Mouse (Mus musculus): ENCODE data around the gene Tekt1. TPM values are rescaled to one million over a fixed set of nuclear protein-coding genes. Genes with fewer than 3 reads are reported as not detected.

Gene Tekt1
- total RNA-seq, 2 experiments from 2014 or later, result not detected

GRCm38 (mm10) chr11:72393243-72393642, 31.0 kb upstream of the Tekt1 start:
- no peak for ATAC-seq (replicated peaks; ENCODE audit: low FRiP score, poor library complexity, severe bottlenecking)

- ATAC-seq (replicated peaks; ENCODE audit: low FRiP score, poor library complexity, severe bottlenecking), result no peak
Observed at GRCm38 (mm10) chr11:72391181-72391580, 28.9 kb upstream of the Tekt1 start.

- ATAC-seq (replicated peaks; ENCODE audit: low FRiP score, poor library complexity, severe bottlenecking), result no peak
Observed at GRCm38 (mm10) chr11:72389407-72390142, 27.3 kb upstream of the Tekt1 start.

- ATAC-seq (replicated peaks; ENCODE audit: low FRiP score, poor library complexity, severe bottlenecking), result no peak
Observed at GRCm38 (mm10) chr11:72388113-72388529, 25.9 kb upstream of the Tekt1 start.

DNA sequence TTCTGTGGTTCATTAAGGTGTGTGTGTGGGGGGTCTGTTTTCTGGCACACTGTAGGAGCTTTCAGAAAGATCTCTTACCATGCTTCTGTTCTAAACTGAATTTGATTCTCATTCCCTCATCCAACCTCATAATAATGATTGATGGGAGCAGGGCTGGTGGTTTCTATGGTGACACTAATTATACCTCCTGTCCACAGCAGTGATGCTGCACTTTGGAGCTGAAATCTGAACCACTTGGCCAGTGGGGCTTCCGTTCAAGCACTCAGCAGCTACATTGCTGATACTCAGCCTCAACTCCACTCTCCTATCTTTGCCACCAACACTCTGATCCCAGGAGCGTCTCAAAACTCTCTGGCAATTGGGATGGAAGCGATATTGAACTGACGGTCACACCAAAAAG, 17.1 kb upstream of the Tekt1 start:
- no peak for ATAC-seq (replicated peaks; ENCODE audit: low FRiP score, poor library complexity, severe bottlenecking)

- ATAC-seq (replicated peaks; ENCODE audit: low FRiP score, poor library complexity, severe bottlenecking), result no peak
Observed at GRCm38 (mm10) chr11:72378222-72378621, 16.0 kb upstream of the Tekt1 start.

DNA sequence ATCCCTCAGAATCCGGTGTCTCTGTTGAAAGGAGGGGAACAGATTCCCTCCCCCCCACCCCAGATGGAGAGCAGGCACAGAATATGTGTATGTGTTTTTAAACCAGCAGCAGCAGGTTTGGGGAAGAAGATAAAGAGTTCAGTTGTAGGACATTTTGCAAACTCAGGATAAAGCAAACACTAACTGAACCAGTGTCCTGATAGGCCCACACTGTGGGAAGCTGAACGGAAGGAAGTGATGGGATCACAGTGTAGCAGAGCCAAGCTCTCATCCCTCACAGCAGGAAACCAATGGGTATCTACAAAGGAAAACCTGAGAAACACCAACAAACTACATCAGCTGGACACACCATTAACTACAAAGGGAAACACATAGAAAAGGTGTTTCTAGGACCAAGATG, 14.3 kb upstream of the Tekt1 start:
- no peak for ATAC-seq (replicated peaks; ENCODE audit: low FRiP score, poor library complexity, severe bottlenecking)

- ATAC-seq (replicated peaks; ENCODE audit: low FRiP score, poor library complexity, severe bottlenecking), result no peak
Observed at GRCm38 (mm10) chr11:72369904-72370672, 7.8 kb upstream of the Tekt1 start.

- no peak for ATAC-seq (replicated peaks; ENCODE audit: low FRiP score, poor library complexity, severe bottlenecking)
Observed at GRCm38 (mm10) chr11:72367934-72368674, 5.9 kb upstream of the Tekt1 start.

GRCm38 (mm10) chr11:72366126-72366525, 3.9 kb upstream of the Tekt1 start:
- ATAC-seq (replicated peaks; ENCODE audit: low FRiP score, poor library complexity, severe bottlenecking), result no peak

DNA sequence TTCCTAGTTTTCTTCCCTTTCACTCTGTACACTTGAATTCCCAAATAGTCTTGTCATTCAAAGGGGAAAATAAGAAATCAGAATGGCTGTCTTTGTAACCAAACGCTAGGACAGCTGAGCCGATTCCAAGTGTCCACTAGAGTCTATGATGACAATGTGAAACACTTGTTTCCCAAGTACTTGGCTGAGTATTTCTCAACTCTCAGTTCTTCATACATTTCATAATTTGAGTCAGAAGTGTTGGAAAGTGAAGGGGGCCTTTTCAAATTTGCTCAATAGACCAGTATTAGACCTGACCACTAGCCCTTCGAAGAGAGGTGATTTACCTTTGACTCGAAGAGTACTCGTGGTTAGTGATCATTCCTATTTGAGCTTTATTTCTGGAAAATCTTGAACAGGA, 2.3 kb upstream of the Tekt1 start:
- no peak for ATAC-seq (replicated peaks; ENCODE audit: low FRiP score, poor library complexity, severe bottlenecking)

DNA sequence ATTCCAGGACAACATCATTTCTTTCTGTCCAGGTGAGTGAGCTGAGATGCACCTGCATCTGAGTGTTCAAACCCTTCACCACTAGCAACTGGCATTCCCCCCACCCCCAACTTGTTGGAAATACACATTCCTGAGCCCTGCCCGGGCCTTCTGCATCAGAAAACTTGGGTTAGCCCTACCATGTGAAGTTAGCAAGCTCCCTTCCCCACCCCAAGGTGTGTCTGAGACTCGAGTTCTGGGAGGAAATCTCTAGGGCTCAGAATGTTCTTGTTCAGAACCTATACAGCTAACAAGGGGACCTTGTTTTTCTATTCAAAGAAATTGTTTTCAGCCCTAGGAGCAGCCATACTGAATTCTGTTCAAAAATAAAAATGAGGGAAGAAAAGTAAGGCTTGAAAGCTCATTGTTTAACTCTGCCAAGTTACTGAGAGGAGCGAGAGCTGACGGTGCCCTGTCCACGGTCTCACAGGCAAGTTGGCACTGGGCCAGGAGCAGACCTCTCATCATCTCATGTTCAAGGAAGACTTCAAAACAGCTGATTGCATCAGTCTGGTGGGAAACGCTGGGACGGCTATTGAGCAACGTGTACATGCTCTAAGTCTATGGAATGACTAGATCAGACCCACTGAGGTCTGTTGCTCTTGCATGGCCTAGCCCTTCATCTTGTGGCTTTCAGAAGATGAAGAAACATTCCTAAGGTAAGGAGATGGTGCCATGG, 1.4 kb upstream of the Tekt1 start:
- 0 out of 2 replicates have a peak, but pooled peaks have one; percentile 30 for ATAC-seq (replicated peaks; ENCODE audit: low FRiP score, poor library complexity, severe bottlenecking)

GRCm38 (mm10) chr11:72361385-72362346, 576 bp downstream of the Tekt1 start:
- no peak for ATAC-seq (replicated peaks; ENCODE audit: low FRiP score, poor library complexity, severe bottlenecking)

GRCm38 (mm10) chr11:72354971-72355728, 7.1 kb downstream of the Tekt1 start:
- no peak; the same call in 1 of the 2 replicates for ATAC-seq (replicated peaks; ENCODE audit: low FRiP score, poor library complexity, severe bottlenecking)

- ATAC-seq (replicated peaks; ENCODE audit: low FRiP score, poor library complexity, severe bottlenecking), result no peak
Observed at GRCm38 (mm10) chr11:72353186-72353585, 9.1 kb downstream of the Tekt1 start.

- no peak for ATAC-seq (replicated peaks; ENCODE audit: low FRiP score, poor library complexity, severe bottlenecking)
Observed at GRCm38 (mm10) chr11:72352272-72352671, 10.0 kb downstream of the Tekt1 start.

- ATAC-seq (replicated peaks; ENCODE audit: low FRiP score, poor library complexity, severe bottlenecking), result no peak
Observed at GRCm38 (mm10) chr11:72349652-72350051, 12.6 kb downstream of the Tekt1 start.

- no peak for ATAC-seq (replicated peaks; ENCODE audit: low FRiP score, poor library complexity, severe bottlenecking)
Observed at GRCm38 (mm10) chr11:72349016-72349415, 13.2 kb downstream of the Tekt1 start.
